Mouse (Mus musculus) limb, embryonic 14.5 days (tissue): ENCODE results near the gene Ostm1. TPM values are rescaled to one million over a fixed set of nuclear protein-coding genes. Genes with fewer than 3 reads are reported as not detected.

ENCODE experiments used
- ATAC-seq: fragments of 200-750 bp; cut with Nextera tagmentation; 2 replicates; pipeline ENCODE4 v1.8.0; 2017; ENCODE audit warnings: low read depth, moderate number of reproducible peaks, moderate TSS enrichment; ENCODE audit not compliant: low FRiP score
- DNase-seq: peaks from one replicate; pipeline ENCODE4 v3.0.0-alpha.2; 2015; ENCODE audit warnings: low spot score
- H3K27ac ChIP-seq: fragments of 300-500 bp; sonication (generic); replicated peaks from 2 replicates; pipeline ENCODE4 v1.5.1; 2014; ENCODE audit warnings: low read depth, mild to moderate bottlenecking, low read length, moderate library complexity, mixed read lengths
- H3K27me3 ChIP-seq: fragments of 300-500 bp; sonication (generic); 2 replicates; pipeline ENCODE4 v1.6.1; 2014; ENCODE audit warnings: low read length, mixed read lengths; ENCODE audit not compliant: control insufficient read depth, insufficient read depth
- H3K36me3 ChIP-seq: fragments of 300-500 bp; sonication (generic); 2 replicates; pipeline ENCODE4 v1.6.1; 2014; ENCODE audit warnings: mild to moderate bottlenecking, low read length, moderate library complexity, mixed read lengths; ENCODE audit not compliant: control insufficient read depth, insufficient read depth
- H3K4me1 ChIP-seq: fragments of 300-500 bp; sonication (generic); 2 replicates; pipeline ENCODE4 v1.6.1; 2014; ENCODE audit warnings: antibody characterized with exemption, low read length, mixed read lengths; ENCODE audit not compliant: control insufficient read depth, insufficient read depth
- H3K4me2 ChIP-seq: fragments of 300-500 bp; sonication (generic); replicated peaks from 2 replicates; pipeline ENCODE4 v1.6.1; 2014; ENCODE audit warnings: low read depth, mild to moderate bottlenecking, low read length, moderate library complexity; ENCODE audit not compliant: severe bottlenecking
- H3K4me3 ChIP-seq: fragments of 300-500 bp; sonication (generic); replicated peaks from 2 replicates; pipeline ENCODE4 v1.5.1; 2014; ENCODE audit warnings: low read length
- H3K9ac ChIP-seq: fragments of 300-500 bp; sonication (generic); 2 replicates; pipeline ENCODE4 v1.6.1; 2014; ENCODE audit warnings: mild to moderate bottlenecking, low read depth, low read length, moderate library complexity; ENCODE audit not compliant: severe bottlenecking
- H3K9me3 ChIP-seq: fragments of 300-500 bp; sonication (generic); 2 replicates; pipeline ENCODE4 v1.6.1; 2016; ENCODE audit warnings: low read length; ENCODE audit not compliant: control insufficient read depth
- POLR2A ChIP-seq: fragments of 200-500 bp; IDR thresholded peaks from 2 replicates; pipeline ENCODE4 v1.8.0; 2012; ENCODE audit warnings: inconsistent platforms, mild to moderate bottlenecking, moderate library complexity, borderline replicate concordance; ENCODE audit not compliant: insufficient read depth, insufficient read length; ENCODE audit errors: extremely low read depth
- WGBS: fragments of 180-500 bp; shearing (Covaris S2); extraction: QIAGEN DNeasy Blood & Tissue Kit; methylation state at CpG from one replicate; pipeline ENCODE4 v1.1.7; 2014; 5-methylcytosine and 5-hydroxymethylcytosine counted together
- polyA plus RNA-seq, 2 experiments: library from polyadenylated mRNA; depleted of rRNA in 1 of 2; stranded (reverse) in 1 of 2; unstranded in 1 of 2; fragments of >200 nt; fragmentation: Nextera tagmentation in 1 of 2; extraction: Ambion mirVana in 1 of 2; gene quantifications; 2 replicates each; pipeline versions ENCODE4 v1.2.1 to v1.2.3; 2012 to 2014

The Ostm1 gene
- polyA plus RNA-seq, 2 experiments: 6.9 to 12.0 TPM

DNA sequence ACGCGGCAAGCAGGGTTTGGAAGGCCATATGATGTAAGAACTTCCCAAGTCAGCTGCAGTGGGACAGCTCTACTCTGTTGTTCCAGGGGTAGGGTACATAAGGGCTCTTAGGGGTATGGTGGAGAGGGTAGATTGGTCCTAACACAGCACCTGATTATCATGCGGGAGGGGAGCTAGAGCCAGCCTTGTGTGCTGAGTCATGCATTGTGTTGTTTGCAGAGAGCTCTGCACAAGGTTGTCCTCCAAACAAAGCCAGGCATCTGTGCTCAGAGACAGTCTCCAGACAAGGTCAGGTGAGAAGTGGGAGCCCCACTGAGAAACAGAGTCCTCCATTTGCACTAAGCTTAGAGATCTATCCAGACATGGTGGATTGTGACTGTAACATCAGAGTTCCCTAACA is 37.1 kb upstream of the Ostm1 start:
- DNase-seq: no peak
- H3K4me2 ChIP-seq: no peak overlapping the region
- H3K27ac ChIP-seq: no peak overlapping the region
- no peak for TF ChIP-seq POLR2A
- no peak for ATAC-seq
- no peaks in the 10 kb centered on the region for H3K36me3 ChIP-seq
- no peaks in the 10 kb centered on the region for H3K9me3 ChIP-seq
- H3K4me1 ChIP-seq: no peaks in the 10 kb centered on the region
- no peaks in the 10 kb centered on the region for H3K27me3 ChIP-seq
- no peak overlapping the region for H3K9ac ChIP-seq
- H3K4me3 ChIP-seq: no peak overlapping the region
- 87% methylated on average over 3 of the region's 3 CpGs for WGBS

DNA sequence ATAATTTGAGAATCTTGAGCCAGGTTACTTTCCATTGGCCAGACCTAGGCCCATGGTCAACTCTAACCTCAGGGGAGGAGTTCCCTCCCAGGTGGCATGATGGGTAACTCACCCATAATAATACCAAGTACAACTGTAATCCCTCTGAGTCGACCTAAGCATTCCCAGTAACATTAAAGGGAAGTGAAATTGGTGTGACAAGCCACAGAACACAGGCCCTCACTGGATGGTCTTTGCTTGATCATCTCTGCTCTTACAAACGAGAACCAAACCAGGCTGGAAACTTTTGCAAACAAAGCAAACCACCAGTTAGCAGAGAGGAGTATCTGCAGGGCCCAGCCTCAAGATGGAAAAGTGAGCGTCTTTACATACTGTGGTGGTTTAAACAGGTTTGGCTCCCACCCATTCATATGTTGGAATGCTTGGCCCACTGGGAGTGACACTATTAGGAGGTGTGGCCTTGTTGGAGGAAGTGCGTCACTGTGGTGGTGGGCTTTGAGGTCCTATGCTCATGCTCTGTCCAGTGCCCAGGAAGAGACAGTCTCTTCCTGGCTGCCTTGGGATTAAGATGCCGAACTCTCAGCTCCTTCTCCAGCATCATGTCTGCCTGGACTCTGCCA is 23.9 kb upstream of the Ostm1 start:
- Histone ChIP-seq H3K36me3 (no peaks in the 10 kb centered on the region), H3K9me3 (no peaks in the 10 kb centered on the region), H3K4me1 (no peaks in the 10 kb centered on the region), H3K27me3 (0 out of 2 replicates have a peak, but pooled peaks cover 7% of the 10 kb centered on the region), H3K4me3 (no peak overlapping the region), H3K4me2 (no peak overlapping the region), H3K9ac (no peak overlapping the region), H3K27ac (no peak overlapping the region)
- no peak for TF ChIP-seq POLR2A
- no peak for DNase-seq
- no peak for ATAC-seq
- WGBS: 72% methylated on average over 5 of the region's 5 CpGs

DNA sequence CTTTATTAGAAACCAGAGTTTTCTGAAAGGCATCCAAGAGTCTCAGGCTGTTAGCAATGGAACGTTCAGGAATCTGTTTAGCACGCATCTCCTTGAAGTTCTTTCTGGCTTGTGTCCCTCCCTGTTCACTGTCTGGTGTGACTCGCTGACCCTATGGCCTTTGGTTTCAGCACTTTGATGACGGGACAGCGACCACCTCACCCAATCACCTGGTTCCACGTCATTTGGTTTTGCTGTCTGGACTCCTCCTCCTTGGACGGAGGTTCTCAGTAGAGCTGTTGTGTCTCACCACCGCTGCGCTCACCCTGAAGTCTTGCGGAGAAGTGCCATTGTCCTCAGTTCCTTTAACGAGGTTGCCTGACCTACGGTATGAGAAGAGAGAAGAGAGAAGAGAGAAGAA is 21.4 kb upstream of the Ostm1 start:
- H3K4me2 ChIP-seq: no peak overlapping the region
- no peaks in the 10 kb centered on the region for H3K9me3 ChIP-seq
- H3K27ac ChIP-seq: no peak overlapping the region
- no peaks in the 10 kb centered on the region for H3K36me3 ChIP-seq
- H3K27me3 ChIP-seq: peaks cover 28% of the 10 kb centered on the region; the same call in 1 of the 2 replicates
- no peaks in the 10 kb centered on the region for H3K4me1 ChIP-seq
- H3K9ac ChIP-seq: no peak overlapping the region
- 3% methylated on average over 12 of the region's 12 CpGs for WGBS
- TF ChIP-seq POLR2A: no peak
- no peak overlapping the region for H3K4me3 ChIP-seq
- ATAC-seq: 0 out of 2 replicates have a peak, but pooled peaks have one; percentile 57
- DNase-seq: peak; percentile 44

DNA sequence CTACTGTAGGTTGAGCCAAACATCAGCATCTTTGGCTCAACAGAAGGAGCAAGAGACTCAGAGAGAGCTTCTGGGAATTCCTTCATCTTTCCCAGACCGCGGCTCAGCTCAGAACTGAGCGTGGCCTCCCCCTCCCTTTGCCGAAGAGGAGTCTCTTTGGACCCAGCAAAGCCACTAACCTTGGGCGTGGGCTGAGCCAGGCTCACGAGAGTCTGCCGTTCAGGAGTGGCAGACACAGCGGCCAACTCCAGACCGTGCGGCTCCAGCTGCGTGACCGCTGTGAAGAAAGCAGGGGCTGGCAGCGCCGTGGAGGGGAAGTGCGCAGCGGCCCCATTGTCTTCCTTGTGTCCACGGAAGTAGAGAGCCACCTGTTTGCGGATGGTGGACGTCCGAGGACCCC is 11.1 kb upstream of the Ostm1 start:
- no peak overlapping the region for H3K4me2 ChIP-seq
- peaks cover 95% of the 10 kb centered on the region for H3K27me3 ChIP-seq
- no peak for ATAC-seq
- H3K4me3 ChIP-seq: no peak overlapping the region
- H3K36me3 ChIP-seq: no peaks in the 10 kb centered on the region
- TF ChIP-seq POLR2A: no peak
- no peaks in the 10 kb centered on the region for H3K9me3 ChIP-seq
- no peak overlapping the region for H3K27ac ChIP-seq
- no peak overlapping the region for H3K9ac ChIP-seq
- 1% methylated on average over 20 of the region's 20 CpGs for WGBS
- no peaks in the 10 kb centered on the region for H3K4me1 ChIP-seq
- no peak for DNase-seq

DNA sequence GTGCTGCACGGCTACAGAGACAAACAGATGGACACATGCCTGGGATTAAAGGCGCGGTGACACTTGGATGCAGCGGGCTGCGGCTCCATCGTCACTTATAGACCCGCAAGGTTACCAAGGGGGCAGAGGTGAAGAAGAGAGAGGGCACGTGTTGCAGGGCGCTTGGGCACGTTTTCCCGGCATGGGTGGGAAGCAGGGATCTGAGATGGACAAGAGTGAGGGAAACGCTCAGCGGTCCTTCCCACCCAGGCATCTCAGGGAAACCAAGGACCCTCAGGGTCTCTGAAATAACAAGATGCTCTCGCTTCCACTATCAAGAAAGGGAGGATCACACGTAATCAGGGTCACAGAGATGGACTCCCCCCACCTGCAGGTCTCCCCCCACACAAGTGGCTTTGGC is 10.7 kb upstream of the Ostm1 start:
- Histone ChIP-seq H3K27me3 (peaks cover 96% of the 10 kb centered on the region), H3K4me3 (no peak overlapping the region), H3K9ac (no peak overlapping the region), H3K4me1 (no peaks in the 10 kb centered on the region), H3K36me3 (no peaks in the 10 kb centered on the region), H3K9me3 (no peaks in the 10 kb centered on the region), H3K4me2 (no peak overlapping the region), H3K27ac (no peak overlapping the region)
- DNase-seq: no peak
- no peak for ATAC-seq
- TF ChIP-seq POLR2A: no peak
- WGBS: 1% methylated on average over 15 of the region's 15 CpGs
